Mouse (Mus musculus) intestine, embryonic 14.5 days (tissue): ENCODE measurements at regions not wholly inside any gene's neighbourhood (a gene's known extent, or its start where the extent isn't known, plus 50 kb on each side); places are given as distances from the start of the nearest gene placed in this dataset.
A peak's percentile ranks its signal among the peaks of the same experiment; 100 is the strongest.

Experiments
- ATAC-seq: fragments of 200-750 bp; cut with Nextera tagmentation; replicated peaks from 2 replicates; pipeline ENCODE4 v1.8.0; 2017; ENCODE audit warnings: low read depth, moderate number of reproducible peaks, moderate TSS enrichment, moderate library complexity; ENCODE audit not compliant: low FRiP score, low TSS enrichment
- DNase-seq: peaks from one replicate; pipeline ENCODE4 v3.0.0-alpha.2; 2018; ENCODE audit warnings: low spot score
- H3K27ac ChIP-seq: fragments of 300-500 bp; sonication (generic); 2 replicates; pipeline ENCODE4 v1.5.1; 2014; ENCODE audit warnings: low read depth, mild to moderate bottlenecking, control low read depth
- H3K27me3 ChIP-seq: fragments of 300-500 bp; sonication (generic); replicated peaks from 2 replicates; pipeline ENCODE4 v1.6.1; 2014; ENCODE audit warnings: low read length, control low read depth; ENCODE audit not compliant: control insufficient read depth, insufficient read depth
- H3K36me3 ChIP-seq: fragments of 300-500 bp; sonication (generic); 2 replicates; pipeline ENCODE4 v1.6.1; 2014; ENCODE audit warnings: low read length, control low read depth; ENCODE audit not compliant: control insufficient read depth, insufficient read depth
- H3K4me1 ChIP-seq: fragments of 300-500 bp; sonication (generic); replicated peaks from 2 replicates; pipeline ENCODE4 v1.6.1; 2014; ENCODE audit warnings: low read length, control low read depth, mixed read lengths; ENCODE audit not compliant: control insufficient read depth, insufficient read depth
- H3K4me2 ChIP-seq: fragments of 300-500 bp; sonication (generic); 2 replicates; pipeline ENCODE4 v1.6.1; 2014; ENCODE audit warnings: low read length
- H3K4me3 ChIP-seq: fragments of 300-500 bp; sonication (generic); 2 replicates; pipeline ENCODE4 v1.5.1; 2014; ENCODE audit warnings: low read depth, low read length, control low read depth, mixed read lengths
- H3K9ac ChIP-seq: fragments of 300-500 bp; sonication (generic); 2 replicates; pipeline ENCODE4 v1.6.1; 2014; ENCODE audit warnings: mild to moderate bottlenecking, low read length
- H3K9me3 ChIP-seq: fragments of 300-500 bp; sonication (generic); 2 replicates; pipeline ENCODE4 v1.6.1; 2016; ENCODE audit warnings: low read length, control low read depth; ENCODE audit not compliant: control insufficient read depth
- WGBS: fragments of 180-500 bp; shearing (Covaris S2); extraction: QIAGEN DNeasy Blood & Tissue Kit; methylation state at CpG from one replicate; pipeline ENCODE4 v1.1.7; 2014; 5-methylcytosine and 5-hydroxymethylcytosine counted together

DNA sequence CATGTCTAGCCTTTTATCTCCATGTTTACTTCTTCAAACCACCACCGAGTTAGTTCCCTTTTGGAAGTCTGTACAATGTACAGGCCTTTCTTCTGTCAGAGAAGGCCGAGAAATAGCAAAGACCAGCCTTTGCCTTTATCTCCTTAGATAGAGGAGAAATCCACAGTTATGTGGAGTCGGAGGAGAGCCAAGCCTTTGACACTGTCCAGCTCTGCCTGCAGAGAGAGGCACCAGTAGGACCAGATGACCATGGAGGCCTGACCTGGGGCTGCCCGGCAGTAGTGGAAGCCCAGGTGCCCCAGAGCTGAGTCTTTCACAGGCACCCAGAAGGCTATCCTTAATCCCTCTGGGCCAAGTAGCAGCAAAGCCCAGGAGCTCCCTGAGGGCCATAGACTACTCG lies 84.5 kb downstream of the Cdc7 start:
- Histone ChIP-seq H3K27me3 (no peaks in the 10 kb centered on the region), H3K9me3 (no peaks in the 10 kb centered on the region), H3K36me3 (no peaks in the 10 kb centered on the region), H3K27ac (peak overlapping the region; percentile 43; the same call in 1 of the 2 replicates), H3K4me2 (no peak overlapping the region), H3K4me3 (no peak overlapping the region), H3K9ac (no peak overlapping the region), H3K4me1 (peaks cover 32% of the 10 kb centered on the region)
- 38% methylated on average over 5 of the region's 5 CpGs for WGBS
- ATAC-seq: no peak
- DNase-seq: no peak

- DNase-seq (no peak), ATAC-seq (no peak)
- peaks cover 28% of the 10 kb centered on the region for H3K4me1 ChIP-seq
- no peaks in the 10 kb centered on the region for H3K27me3 ChIP-seq
- H3K36me3 ChIP-seq: no peaks in the 10 kb centered on the region
- no peak overlapping the region for H3K9ac ChIP-seq
- no peaks in the 10 kb centered on the region for H3K9me3 ChIP-seq
- WGBS: 54% methylated on average over 3 of the region's 3 CpGs
- H3K27ac ChIP-seq: no peak overlapping the region
- H3K4me3 ChIP-seq: no peak overlapping the region
- no peak overlapping the region for H3K4me2 ChIP-seq
Measured at GRCm38 (mm10) chr5:107050076-107050475, 86.0 kb downstream of the Cdc7 start.

GRCm38 (mm10) chr5:107051868-107052267 lies 87.7 kb downstream of the Cdc7 start:
- Histone ChIP-seq H3K27ac (no peak overlapping the region), H3K4me3 (no peak overlapping the region), H3K9ac (no peak overlapping the region), H3K4me2 (no peak overlapping the region), H3K9me3 (no peaks in the 10 kb centered on the region), H3K27me3 (no peaks in the 10 kb centered on the region), H3K36me3 (no peaks in the 10 kb centered on the region), H3K4me1 (peaks cover 23% of the 10 kb centered on the region)
- 41% methylated on average over 10 of the region's 10 CpGs for WGBS
- peak; percentile 49; the same call in 1 of the 2 replicates for ATAC-seq
- no peak for DNase-seq

DNA sequence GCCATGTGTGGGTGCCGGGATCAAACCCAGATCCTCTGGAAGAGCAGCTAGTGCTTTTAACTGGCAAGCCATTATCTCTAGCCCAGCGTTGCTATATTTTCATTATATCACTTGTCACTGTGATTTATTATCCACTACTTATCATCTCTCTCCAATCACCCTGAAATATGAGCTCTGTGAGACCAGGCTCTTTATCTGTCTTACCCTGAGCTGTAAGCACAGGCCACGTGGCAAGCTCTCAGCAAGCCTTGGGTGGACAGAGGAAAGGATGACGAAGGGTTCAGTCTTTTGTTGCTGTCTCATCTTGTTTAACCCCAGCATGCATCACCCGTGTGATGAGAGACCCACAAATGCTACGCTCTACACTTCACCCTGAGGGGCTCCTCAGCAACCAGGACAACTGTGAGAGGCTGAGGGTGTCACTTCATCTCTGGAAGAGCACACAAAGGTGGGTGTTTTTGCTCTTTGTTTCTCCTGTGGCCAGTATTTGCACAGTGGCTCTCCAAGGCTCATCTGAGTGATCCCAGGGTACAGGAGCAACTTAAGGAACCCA lies 90.9 kb downstream of the Cdc7 start:
- peak; percentile 50 for ATAC-seq

GRCm38 (mm10) chr5:107055455-107055854 lies 91.3 kb downstream of the Cdc7 start:
- 42% methylated on average over 3 of the region's 3 CpGs for WGBS
- DNase-seq (no peak), ATAC-seq (peak; percentile 47)
- 0 out of 2 replicates have a peak overlapping the region, but pooled peaks have one; percentile 1 for H3K4me2 ChIP-seq
- no peaks in the 10 kb centered on the region for H3K36me3 ChIP-seq
- no peak overlapping the region for H3K4me3 ChIP-seq
- H3K9me3 ChIP-seq: no peaks in the 10 kb centered on the region
- no peaks in the 10 kb centered on the region for H3K27me3 ChIP-seq
- 0 out of 2 replicates have a peak, but pooled peaks cover 12% of the 10 kb centered on the region for H3K4me1 ChIP-seq
- H3K9ac ChIP-seq: no peak overlapping the region
- no peak overlapping the region for H3K27ac ChIP-seq

More for the DNA sequence above, 90.9 kb downstream of the Cdc7 start:
- Histone ChIP-seq H3K4me2 (no peak overlapping the region), H3K27me3 (no peaks in the 10 kb centered on the region), H3K4me3 (no peak overlapping the region), H3K27ac (no peak overlapping the region), H3K36me3 (no peaks in the 10 kb centered on the region), H3K9ac (no peak overlapping the region), H3K4me1 (0 out of 2 replicates have a peak, but pooled peaks cover 13% of the 10 kb centered on the region), H3K9me3 (no peaks in the 10 kb centered on the region)
- 30% methylated on average over 6 of the region's 6 CpGs for WGBS
- no peak for DNase-seq
